Mouse (Mus musculus) urinary bladder, adult 2 months (tissue): ENCODE data around the gene Ago1. TPM values are rescaled to one million over a fixed set of nuclear protein-coding genes. Genes with fewer than 3 reads are reported as not detected.

Experiments used
- DNase-seq: peaks from one replicate; pipeline ENCODE4 v3.0.0; 2022; ENCODE audit warnings: low spot score
- polyA plus RNA-seq: library from polyadenylated mRNA; depleted of rRNA; stranded (reverse); fragments of >200 nt; gene quantifications from 2 replicates; pipeline ENCODE4 v1.2.3, GENCODE M21; 2012; rRNA removed

Ago1 gene
- 13.2 and 21.9 TPM in 2 replicates for polyA plus RNA-seq

DNA sequence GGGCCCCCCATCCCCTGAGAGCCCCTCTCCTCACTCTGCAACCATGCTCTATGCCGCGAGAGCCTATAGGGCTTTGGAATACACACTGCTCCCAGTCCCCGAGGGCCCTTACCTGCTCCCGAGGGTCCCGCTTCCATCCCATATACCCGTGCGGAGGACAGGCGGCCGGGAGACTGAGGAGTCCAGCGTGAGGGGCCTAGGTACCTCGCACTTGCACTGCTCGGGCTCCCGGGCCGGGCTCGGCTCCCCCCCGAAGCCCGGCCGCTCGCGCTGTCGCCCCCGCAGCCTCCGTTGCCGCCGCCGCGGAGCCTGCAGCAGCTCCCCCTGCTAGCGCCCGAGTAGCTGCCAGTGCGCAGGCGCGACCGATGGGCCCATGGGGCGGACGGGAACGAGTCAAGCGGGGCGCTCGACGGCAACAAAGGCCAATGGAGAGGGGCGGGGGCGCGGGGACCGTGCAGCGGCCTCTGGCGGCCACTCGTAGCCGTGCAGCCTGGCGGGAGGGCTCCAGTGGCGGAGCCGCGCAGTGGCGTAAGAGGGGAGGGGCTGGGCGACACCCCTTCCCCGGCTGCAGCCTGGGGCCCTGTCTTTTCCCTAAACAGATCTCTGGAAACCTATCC lies at the start of gene Ago1:
Gene Ago1 (minus strand): TSS at position 299 of the 617 bp plus-strand sequence.
- DNase-seq, result peak; percentile 88

DNA sequence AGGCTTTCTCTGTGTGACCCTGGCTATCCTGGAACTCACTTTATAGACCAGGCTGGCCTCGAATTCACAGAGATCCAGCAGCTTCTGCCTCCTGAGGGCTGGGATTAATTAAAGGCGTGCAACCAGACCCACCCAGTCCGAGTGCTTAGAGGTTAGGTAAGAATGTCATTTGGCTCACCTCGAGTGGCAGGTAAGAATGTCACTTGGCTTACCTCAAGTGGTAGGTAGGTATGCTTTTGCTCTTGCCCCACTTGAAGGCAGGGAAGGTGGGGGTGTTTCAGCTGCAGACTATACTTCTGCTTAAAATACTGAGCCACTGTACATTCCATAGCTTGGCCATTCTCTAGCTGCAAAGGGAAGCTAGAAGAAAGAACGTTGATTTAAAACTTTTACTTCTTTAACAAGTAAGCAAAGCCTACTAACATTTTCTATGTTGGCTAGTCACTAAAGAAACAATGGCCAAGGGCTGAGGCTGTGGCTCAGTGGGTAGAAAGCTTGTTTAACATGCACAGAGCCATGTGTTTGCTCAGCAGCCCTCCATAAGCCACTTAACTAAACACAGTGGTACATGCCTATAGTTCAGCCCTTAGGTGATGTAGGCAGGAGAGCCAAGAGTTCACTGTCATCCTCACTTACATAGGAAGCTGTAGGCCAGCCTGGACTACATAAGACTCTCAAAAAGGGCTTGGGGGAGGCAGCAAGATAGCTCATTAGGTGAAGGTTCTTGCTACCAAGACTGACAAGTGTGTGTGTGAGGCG lies 44.1 kb upstream of the Ago1 start:
- no peak for DNase-seq

DNA sequence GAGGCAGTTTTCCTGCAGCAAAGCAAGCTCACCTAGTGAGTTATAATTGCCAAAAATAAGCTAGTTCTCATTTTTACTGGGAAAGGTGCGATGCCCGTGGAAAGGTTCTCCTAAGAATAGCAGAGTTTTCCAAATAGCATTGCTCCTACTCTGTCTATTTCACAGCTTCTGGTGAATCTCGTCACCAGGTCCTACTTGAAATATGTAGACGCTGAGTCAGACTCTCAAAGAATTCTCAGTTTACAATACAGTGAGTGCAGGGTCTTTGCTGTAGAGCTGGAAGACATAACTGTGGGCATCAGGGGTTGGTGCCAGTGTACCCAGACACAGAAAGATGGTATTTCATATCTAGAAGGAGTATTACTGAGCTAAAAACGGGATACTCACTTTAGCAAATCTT lies 42.6 kb upstream of the Ago1 start:
- DNase-seq, result no peak

DNA sequence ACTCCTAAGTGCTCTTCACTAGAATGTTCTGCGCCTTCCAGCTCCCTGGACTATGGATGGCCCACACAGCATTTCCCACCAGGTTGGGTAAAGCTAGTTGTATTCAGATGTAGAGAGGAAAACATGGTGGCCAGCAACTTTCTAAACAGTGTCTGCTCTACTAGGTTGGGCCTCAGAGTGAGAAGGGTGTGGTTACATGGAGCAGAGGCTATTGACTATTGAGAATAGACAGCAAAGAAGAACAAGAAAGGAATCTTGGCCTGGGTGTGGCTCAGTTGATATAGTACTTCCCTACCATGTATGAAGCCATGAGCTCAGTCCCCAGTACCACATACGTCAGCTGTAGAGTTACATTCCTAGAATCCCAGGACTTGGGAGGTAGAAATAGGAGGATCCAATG lies 40.7 kb upstream of the Ago1 start:
- DNase-seq, result no peak

DNA sequence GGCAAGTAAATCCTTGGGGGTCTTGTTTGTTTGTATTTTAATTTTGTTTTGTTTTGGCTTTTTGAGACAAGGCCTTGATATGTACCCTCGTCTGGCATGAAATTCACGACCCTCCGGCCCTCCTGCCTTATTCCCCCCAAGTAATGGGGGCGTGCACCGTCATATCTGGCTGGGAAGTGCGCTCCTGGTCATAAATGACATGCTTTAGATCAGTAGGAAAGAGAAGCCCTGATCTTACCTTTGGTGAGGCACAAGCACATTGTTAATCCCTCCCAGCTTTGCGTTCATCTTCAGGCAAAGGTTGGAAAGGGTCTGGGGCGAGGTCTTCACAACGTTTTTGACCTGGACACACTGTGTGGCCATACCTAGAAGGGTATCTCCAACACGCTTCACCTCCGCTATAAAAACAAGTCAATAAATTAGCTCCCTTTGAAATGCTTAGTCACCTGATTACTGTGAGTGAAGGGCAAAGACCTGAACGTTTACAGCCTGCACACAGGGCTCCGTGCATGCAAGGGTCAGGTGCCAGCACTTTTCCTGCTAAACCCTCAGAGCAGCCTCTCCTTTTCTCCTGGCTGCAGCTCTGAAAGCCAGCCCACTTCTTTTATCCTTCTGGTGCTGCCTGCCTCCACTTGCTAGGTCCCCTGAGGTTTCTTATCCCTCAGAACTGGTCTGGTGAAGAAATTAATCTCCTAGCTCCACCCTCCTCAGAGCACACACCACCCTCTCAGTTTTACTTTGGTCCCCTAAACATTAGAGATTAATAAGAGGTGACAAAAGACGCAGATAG lies 39.9 kb upstream of the Ago1 start:
- no peak for DNase-seq

DNA sequence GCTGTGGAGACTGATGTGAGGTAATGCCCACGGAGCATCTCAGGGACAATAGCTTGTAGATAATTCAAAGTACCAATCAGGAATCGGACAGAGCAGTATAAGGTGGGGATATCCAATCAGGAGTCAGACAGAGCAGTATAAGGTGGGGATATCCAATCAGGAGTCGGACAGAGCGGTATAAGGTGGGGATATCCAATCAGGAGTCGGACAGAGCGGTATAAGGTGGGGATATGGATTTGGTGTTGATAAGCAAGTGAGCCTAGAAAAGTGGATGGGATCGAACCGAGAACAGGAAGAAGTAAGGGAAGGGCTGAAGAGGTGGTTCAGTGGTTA lies 34.6 kb upstream of the Ago1 start:
- no peak for DNase-seq

DNA sequence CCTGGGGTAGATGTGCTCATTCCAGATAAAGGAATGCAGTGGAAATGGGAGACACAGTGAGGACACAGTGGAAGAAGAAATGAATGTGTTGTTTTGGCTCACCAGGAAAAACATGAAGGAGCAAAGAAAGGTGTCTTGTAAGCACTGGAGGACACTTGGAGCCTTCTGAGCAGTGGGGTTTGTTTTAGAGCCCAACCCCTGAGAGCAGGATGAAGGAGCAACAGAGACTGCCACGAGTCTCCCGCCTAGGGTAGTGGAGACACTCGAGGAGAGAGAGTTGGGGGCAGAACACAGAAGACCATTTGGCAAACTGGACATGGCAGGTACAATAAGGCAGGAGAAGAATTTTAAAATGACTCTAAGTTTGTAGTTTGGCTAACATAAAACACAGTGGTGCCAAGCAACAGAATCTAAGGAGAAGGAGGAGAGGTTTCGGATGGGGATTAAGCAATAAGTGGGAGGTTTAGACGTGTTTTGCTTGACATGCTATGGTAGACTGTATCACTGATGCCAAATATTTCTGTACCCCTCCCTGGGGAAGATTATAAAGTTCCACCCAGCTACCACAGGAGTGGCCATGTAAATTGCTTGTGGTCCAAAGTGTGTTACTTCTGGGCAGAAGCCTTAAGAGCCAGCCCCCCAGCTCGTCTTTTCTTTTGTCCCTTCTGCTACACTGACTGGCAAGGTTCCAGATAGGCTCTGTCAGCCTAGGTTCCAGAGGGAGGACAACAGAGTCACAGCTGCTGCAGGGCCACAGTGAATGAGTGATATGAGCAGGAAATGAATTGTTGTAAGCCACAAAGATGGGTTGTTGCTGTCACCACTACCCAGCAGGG lies 34.0 kb upstream of the Ago1 start:
- no peak for DNase-seq

DNA sequence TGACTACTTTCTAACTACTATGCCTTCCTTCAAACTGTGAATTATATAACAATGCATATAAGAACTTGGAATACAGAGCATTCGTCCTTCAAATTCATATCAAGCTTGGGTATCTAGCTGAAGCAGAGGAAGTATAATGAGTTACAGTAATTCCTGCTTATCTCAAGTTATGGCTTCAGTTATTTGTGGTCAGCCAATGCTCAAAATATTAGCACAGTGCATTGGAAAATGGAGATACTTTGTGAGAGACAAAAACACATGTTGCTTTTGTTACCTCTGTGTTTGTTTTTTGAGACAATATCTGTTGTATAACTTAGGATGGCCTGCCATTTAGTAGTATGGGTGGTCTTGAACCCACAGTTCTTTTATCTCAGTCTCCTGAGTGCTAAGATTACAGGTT lies 30.2 kb upstream of the Ago1 start:
- no peak for DNase-seq

DNA sequence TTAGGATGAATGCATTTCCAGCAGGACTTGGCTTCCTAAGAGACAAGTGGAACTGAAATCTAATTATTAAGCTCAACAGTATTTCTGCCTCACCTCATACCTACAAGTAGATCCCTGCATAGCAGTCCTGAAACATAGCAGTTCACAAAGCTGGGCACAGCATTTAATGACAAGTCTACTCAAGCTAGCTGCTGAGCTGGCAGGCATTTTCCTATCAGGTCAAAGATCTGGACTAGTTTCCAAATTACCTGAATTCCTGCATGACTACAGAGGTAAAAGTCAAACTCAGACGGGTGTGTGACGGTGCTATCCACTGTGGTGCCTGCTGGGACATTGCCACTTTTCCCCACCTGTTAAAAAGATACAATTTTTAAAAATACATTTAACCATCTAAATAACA lies 28.6 kb upstream of the Ago1 start:
- DNase-seq, result no peak

DNA sequence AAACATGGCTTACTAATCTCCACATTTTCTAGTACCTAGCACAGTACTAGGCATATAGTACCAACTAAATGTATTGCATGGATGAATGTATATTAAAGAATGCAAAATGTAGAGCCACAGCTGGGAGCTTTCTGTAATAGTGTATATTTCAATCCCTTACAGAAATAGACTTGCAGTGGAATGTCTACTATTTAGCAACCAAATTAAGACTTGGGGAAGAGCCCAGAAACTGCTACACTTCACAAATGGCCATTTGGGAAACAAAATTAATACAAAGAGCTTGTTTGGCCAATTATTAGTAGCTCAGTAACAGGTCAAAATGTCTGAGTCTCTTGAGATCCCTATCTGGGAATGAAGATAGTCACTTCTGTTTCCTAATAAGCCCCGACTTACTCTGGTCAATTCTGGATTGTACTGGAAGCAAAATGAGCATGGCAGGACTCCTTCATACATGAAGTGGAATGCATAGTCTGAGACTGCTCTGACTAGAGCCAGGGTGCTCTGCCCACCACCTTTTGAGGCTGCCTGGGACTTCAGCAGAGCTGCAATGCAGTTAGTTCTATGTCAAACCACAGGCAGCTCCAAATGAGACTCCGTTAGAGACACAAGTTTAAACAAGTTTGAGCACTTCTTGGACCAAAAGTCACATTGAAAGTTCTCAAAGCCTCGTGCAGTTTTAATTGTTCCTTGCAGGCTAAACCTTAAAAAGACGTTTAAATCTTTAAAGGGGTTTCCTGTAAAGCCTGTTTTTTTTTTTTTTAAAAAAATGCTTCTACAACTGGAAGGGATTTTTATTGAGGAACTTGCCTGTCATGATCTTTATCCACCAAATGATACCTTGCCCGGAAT lies 27.8 kb upstream of the Ago1 start:
- no peak for DNase-seq

DNA sequence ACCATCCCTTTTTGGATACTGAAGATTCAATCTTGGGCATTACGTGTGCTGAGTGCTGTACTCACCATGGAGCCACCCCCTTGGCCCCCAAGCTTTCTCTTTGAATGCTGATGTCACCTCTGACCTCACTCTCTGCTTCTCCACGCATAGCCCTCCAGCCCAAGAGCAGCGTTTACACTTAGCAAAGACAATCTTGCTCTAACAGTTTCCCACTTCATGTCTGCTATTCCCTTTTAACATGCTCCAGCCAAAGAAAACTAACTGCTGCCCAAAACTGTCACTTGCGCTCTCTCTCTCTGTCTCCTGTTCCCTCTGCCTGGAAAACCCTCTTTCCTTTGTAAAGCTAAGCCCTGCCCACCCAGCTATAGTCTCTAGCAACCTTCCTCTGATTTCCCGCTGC lies 27.1 kb upstream of the Ago1 start:
- DNase-seq, result no peak

DNA sequence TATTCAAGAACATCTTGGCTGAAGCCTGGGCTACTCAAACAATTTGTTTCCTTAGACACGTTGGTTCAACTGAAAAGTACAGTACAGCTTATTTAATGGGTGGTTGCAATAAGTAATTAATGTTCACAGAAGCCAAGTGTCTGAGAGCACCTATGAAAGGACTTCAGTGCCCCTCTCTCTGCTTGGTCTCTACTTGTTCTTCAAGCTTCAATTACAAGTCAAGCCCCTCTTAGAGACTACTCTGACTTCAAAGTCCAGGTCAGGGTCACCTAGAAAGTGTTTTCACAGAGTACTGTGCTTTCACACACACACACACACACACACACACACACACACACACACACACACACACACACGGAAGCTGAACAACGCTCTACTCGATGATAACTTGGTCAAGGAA lies 25.0 kb upstream of the Ago1 start:
- DNase-seq, result no peak

DNA sequence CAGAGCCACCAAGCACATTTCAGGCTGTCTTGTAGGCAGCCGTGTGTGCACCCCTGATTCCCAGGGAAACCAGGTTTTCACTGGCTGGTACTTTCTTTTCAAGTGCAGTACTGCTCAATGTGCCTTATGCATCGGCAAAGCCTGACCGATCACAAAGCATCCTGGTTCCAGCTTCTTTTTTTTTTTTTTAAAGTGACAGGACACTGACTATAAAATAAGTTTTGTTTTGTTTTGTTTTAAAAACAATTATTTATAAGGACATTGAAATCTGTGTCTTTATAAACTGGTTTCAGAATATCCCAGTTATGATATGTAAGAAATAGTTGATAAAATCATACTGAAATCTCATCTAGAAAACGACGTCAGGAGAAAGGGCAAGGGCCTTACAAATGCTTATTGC lies 23.6 kb upstream of the Ago1 start:
- DNase-seq, result no peak

DNA sequence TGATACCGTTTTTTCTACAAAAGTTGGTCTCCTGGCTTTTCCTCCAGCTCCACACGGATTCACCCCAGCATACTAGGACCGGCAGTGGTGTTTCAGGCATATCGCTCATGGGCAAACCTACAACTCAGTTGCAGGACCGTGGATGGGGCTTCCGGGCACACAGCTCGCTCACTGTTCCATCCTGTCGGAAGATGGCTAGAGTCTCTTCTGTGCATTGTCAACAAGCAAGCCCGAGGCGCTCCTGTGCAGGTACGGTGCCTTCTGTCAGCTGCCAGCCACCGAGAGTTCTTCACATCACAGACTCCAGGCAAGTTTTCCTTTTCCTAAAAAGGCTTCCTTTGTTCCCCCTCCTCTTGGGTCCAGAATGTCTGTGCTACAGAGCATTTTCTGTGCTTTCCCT lies 22.3 kb upstream of the Ago1 start:
- DNase-seq, result no peak

DNA sequence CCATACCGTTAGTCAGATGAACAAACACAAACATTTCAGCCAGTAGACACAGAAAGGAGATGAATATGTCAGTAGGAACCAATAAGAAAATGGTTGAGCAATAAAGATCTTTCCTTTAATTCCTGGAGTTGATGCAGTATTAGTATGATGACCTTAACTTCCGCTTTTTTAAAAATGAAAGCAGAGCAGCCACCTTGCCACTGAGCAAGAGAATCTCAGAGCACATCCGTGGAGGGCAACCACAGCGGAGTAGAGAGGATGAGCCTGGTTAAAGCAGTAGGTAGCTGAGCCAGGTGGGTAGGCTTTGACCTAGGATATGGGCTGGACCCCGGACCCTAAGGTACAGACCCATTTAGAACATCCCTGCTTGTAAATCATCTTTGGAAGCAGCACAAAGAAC lies 21.4 kb upstream of the Ago1 start:
- DNase-seq, result no peak

DNA sequence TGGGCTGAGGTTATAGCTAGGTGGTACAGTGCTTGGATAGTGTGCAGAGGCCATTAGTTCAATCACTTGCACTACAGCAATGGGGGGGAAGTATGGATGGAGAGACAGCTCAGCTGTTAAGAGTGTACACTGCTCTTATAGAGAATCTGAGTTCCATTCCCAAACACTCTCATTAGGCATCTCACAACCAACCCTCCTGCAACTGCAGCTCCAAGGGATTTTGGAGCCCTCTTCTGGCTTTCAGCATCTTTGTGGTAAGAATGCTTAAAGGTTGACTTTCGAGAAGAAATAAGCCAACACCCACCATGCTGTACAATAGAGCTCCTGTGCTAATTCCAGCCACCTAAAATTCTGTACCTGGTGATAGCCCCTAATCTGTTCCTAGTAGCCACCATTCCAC lies 17.8 kb upstream of the Ago1 start:
- DNase-seq, result no peak

DNA sequence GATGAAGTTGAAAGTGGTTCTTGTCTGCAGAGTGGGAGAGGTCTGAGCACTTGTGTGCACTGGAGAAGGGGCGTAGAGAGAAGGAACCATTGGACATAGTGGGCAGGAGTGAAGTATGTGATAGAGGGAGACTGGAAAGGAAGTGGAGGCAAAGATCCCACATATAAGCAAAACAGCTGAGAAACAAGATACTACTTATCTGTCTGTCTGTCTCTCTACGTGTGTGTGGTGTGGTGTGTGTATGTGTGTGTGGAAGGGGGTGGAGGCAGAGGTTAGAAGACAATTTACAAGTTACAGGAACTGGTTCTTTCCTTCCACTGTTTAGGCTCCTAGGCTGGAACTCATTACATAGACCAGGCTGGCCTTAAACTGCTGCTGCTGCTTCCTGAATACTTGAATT lies 16.7 kb upstream of the Ago1 start:
- no peak for DNase-seq

DNA sequence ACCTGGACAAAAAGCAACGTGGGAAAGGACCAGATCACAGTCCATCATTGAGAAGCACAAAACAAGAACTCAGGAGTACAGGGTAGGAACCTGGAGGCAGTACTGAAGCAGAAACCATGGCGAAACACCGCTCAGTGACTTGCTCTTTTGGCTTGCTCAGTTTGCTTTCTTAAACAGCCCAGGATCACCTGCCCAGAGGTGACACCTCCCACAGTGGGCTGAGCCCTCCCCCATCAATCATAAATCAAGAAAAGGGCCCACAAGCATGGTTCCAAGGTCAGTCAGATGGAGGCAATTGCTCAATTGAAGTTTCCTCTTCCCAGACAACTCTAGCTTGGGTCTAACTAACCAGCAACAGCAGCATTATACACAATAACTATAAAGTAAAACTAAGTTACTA lies 15.5 kb upstream of the Ago1 start:
- DNase-seq, result no peak

DNA sequence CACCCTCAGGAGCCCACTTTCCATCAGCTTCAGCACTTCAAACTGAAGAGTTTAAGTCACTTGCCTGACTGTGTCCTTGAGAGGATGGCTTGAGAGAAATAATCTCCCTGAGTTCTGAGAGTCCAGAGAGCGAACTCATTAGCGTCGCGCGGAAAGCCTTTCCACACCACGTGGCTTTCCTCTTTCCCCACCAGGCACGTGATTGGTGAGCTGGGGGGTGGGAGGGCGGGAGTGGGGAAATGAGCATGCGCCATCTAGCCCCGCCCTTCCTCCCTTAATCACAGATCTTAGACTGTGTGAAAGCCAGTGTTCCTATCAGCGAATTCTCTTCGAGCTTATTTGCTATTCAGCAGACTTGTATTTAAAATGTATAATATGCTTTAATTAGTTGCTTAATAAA lies 14.6 kb upstream of the Ago1 start:
- no peak for DNase-seq

DNA sequence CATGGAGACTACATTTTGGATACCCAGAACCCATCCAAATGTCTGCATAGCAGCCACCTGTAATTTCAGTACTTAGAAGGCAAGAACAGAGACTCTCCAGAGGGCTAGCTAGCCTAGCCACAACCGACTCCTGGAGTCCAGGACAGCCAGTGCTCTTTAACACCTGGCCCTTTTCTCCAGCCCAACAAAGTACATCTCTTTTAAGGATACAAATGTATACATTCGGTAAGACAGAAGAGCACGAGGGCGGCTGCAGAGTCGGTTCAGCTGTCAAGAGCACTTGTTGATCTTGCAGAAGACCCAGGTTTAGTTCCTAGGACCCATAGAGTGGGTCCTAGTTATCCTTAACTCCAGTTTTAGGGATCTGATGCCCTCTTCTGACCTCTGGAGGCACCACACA lies 13.1 kb upstream of the Ago1 start:
- no peak for DNase-seq

DNA sequence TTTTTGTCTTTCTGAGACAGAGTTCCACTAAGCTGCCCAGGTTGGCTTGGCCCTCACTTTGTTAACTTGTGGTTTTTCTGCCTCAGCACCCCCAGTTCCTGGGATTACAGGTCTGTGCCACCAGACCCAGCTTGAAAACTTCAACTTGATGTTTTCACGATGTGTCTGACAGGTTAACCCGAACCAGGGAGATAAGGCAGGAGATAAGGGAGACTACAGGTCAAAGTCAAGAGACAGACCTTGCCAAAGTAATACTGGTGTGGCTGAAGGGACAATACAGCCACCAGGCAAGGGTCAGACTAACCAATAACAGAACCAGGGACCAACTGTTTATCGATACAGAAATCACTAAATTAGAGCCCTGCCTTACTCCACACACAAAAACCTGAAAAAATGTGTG lies 11.9 kb upstream of the Ago1 start:
- DNase-seq, result no peak
